In genomic region chr6:144753963-144754296, GRCm38 (mm10) we compare ENCODE assay signal across 9 mouse cellular contexts. TPM values are rescaled to one million over a fixed set of nuclear protein-coding genes. Genes with fewer than 3 reads are reported as not detected.
DNase-seq lines count a peak whose midpoint lies in the region; ATAC-seq lines count a peak whose summit lies in the region.
"Had no signal": no experiment of that assay in that cellular context is flagged by ENCODE, and none has a peak within 500 bp of the region (broad histone marks: within the 10 kb centered on the region; RNA-seq: fewer than 3 reads in every experiment).

No protein-coding gene starts in this region.

- no peak for ATAC-seq in kidney, embryonic 14.5 days (ENCODE audit: low FRiP score, low TSS enrichment)
- no peak for ATAC-seq in stomach, embryonic 14.5 days (ENCODE audit: insufficient number of reproducible peaks, insufficient read depth, low FRiP score, low read depth)
- ATAC-seq in erythroblast, adult 5-6 weeks (replicated peaks; ENCODE audit: low FRiP score, poor library complexity, severe bottlenecking): no peak

- WGBS in kidney, embryonic 14.5 days: 27% methylated on average over 3 of the region's 3 CpGs
- WGBS in stomach, embryonic 14.5 days: 25% methylated on average over 3 of the region's 3 CpGs

- H3K9ac ChIP-seq in kidney, embryonic 14.5 days (ENCODE audit: low read depth, low read length): no peak overlapping the region
- H3K9ac ChIP-seq in stomach, embryonic 14.5 days (replicated peaks; ENCODE audit: low read depth, low read length): no peak overlapping the region

- no peak overlapping the region for H3K27ac ChIP-seq in kidney, embryonic 14.5 days (ENCODE audit: low read depth, low read length)
- peak overlapping the region; percentile 45; the same call in 1 of the 2 replicates for H3K27ac ChIP-seq in stomach, embryonic 14.5 days (ENCODE audit: low read length)

- H3K4me3 ChIP-seq in kidney, embryonic 14.5 days (ENCODE audit: low read length): no peak overlapping the region
- no peak overlapping the region for H3K4me3 ChIP-seq in stomach, embryonic 14.5 days (ENCODE audit: low read depth, low read length)

- peak; percentile 34 for DNase-seq in kidney, adult 11 months
- peak; percentile 77 for DNase-seq in forelimb bud, embryonic 11.5 days (ENCODE audit: low read depth, low spot score)
- DNase-seq in kidney, postnatal 25 days: peak; percentile 39 to 60
- DNase-seq in cerebellum, postnatal 25 days: no peak
- DNase-seq in layer of hippocampus, adult 9-10 months (ENCODE audit: low spot score): no peak
- DNase-seq: cerebellum, adult 18-20 months had no signal

- no peaks in the 10 kb centered on the region; the same call in 1 of the 2 replicates for H3K4me1 ChIP-seq in kidney, embryonic 14.5 days (ENCODE audit: control insufficient read depth, insufficient read depth, low read length)
- H3K4me1 ChIP-seq in stomach, embryonic 14.5 days (ENCODE audit: control insufficient read depth, insufficient read depth, low read length): peaks cover 13% of the 10 kb centered on the region; the same call in 1 of the 2 replicates

- no peak overlapping the region for H3K4me2 ChIP-seq in kidney, embryonic 14.5 days (replicated peaks; ENCODE audit: low read depth, low read length)
- no peak overlapping the region for H3K4me2 ChIP-seq in stomach, embryonic 14.5 days (replicated peaks; ENCODE audit: low read depth, low read length)

- no peaks in the 10 kb centered on the region for H3K27me3 ChIP-seq in kidney, embryonic 14.5 days (ENCODE audit: control insufficient read depth, insufficient read depth, low read length)
- no peaks in the 10 kb centered on the region for H3K27me3 ChIP-seq in stomach, embryonic 14.5 days (ENCODE audit: control insufficient read depth, insufficient read depth, low read length)

- H3K9me3 ChIP-seq in kidney, embryonic 14.5 days (ENCODE audit: control insufficient read depth, low read length): no peaks in the 10 kb centered on the region
- no peaks in the 10 kb centered on the region for H3K9me3 ChIP-seq in stomach, embryonic 14.5 days (ENCODE audit: control insufficient read depth, low read depth, low read length)

- H3K36me3 ChIP-seq in kidney, embryonic 14.5 days (ENCODE audit: control insufficient read depth, insufficient read depth, low read length): no peaks in the 10 kb centered on the region
- H3K36me3 ChIP-seq in stomach, embryonic 14.5 days (ENCODE audit: control insufficient read depth, insufficient read depth, low read length): no peaks in the 10 kb centered on the region

RNA-seq across cellular contexts. Expression of gene Sox5, which starts 27.8 kb away (rescaled TPM):
- 9.5 and 13.0 TPM in 2 replicates for polyA plus RNA-seq in kidney, embryonic 14.5 days (2014; fragmentation: Nextera tagmentation; extraction: Ambion mirVana)
- 30.3 and 33.8 TPM in 2 replicates for polyA plus RNA-seq in stomach, embryonic 14.5 days (2014; fragmentation: Nextera tagmentation; extraction: Ambion mirVana)
- total RNA-seq in erythroblast, adult 5-6 weeks (2015; ENCODE audit: low replicate concordance): 0.21 and 3.1 TPM in 2 replicates
- 0.28 and 0.51 TPM in 2 replicates for total RNA-seq in erythroblast, adult 5-6 weeks (2017; ENCODE audit: low replicate concordance)

Comparison
In these comparisons a context has a peak if more than half of its experiments do, and no peak if none do; other contexts are left out.
1. DNase-seq: peak in kidney, adult 11 months (single experiment), forelimb bud, embryonic 11.5 days (single experiment) and kidney, postnatal 25 days (2 of 2); none in cerebellum, postnatal 25 days (0 of 2) and layer of hippocampus, adult 9-10 months (single experiment).